Mouse (Mus musculus): ENCODE measurements around the gene Gm13278. TPM values are rescaled to one million over a fixed set of nuclear protein-coding genes. Genes with fewer than 3 reads are reported as not detected.
"Not testable (repeated sequence)": the region's sequence is repeated elsewhere in the genome, so short reads cannot be mapped to it uniquely, and the experiment has no call there.

The Gm13278 gene
- total RNA-seq (2021): not detected
- long read RNA-seq: 0 reads

- DNase-seq (ENCODE audit: low spot score in 2 of 2): not testable (repeated sequence)
Measured at GRCm38 (mm10) chr4:88791250-88791649, at the start of gene Gm13278. TSS of gene Gm13278 (plus strand) at chr4:88791550.

DNA sequence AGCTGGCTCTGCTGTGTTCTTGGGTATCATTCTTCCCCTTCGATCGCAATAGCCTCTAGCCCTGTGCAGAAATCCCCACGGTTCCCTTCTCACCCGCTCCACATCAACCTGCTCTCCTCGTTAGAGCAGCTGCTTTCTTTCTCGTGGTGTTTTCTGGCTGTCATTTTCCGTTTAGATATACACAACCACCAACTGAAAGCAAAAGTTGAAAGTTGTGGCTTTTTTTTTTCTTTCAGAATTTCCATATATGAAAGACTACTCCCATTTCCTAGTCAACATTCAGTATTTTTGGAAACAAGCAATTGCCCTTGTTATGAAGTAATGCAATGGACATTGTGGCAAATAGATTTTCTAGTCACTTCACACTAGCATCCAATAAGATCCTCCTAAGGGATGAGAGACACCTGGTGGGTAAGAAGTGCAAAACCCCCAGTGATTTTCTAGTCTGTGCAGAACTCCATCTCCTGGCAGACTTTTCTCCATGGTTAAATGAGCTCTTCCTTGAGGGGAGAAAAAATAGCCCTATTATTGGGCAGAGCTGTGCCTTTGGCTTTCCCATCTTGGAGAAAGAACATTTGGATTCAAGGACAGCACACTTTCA, 48.5 kb upstream of the Gm13278 start:
- DNase-seq (ENCODE audit: low spot score in 2 of 2): no peak

DNA sequence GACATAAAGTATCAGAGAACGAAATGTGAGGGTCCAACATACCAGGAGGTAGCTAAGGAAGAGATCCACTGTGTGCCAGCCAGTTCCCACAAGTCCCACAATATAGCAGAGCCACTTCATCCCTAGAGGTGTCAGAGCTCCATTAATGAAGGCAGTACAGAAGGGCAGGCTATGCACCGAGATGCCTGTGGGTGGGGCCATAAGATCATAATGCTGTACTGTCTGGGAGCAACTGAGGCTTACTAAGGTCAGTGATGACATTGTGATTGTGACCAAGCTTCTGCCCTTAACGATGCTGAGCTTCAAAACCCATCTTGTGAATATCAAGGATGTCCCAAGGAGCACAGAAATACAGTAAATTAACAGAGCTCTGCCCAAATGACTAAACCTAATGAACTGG, 47.1 kb upstream of the Gm13278 start:
- DNase-seq (ENCODE audit: low spot score in 2 of 2): no peak

GRCm38 (mm10) chr4:88749926-88750325, 41.4 kb upstream of the Gm13278 start:
- no peak for DNase-seq (ENCODE audit: low spot score in 2 of 2)

DNA sequence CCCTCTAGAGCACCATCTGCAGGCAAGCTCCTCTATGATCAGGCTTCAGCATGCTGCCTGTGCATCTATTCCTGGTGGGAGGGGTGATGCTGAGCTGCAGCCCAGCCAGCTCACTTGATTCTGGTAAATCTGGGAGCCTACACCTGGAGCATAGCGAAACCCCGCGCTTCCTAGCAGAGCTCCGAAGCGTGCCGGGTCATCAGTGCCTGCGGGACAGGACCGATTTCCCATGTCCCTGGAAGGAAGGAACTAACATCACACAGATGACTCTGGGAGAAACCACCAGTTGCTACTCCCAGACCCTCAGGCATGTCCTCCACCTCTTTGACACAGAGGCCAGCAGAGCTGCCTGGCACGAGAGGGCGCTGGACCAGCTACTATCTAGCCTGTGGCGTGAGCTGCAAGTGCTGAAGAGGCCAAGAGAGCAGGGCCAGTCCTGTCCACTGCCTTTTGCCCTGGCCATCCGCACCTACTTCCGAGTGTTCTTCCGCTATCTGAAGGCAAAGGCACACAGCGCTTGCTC, 36.5 kb upstream of the Gm13278 start, which contains the start of gene Gm13271:
TSS of gene Gm13271 (plus strand) at position 51 of the 523 bp plus-strand sequence.
- DNase-seq (ENCODE audit: low spot score in 2 of 2): peak; percentile 64 to 72

- not testable (repeated sequence) for DNase-seq (ENCODE audit: low spot score in 2 of 2)
Measured at GRCm38 (mm10) chr4:88756581-88757513, 34.5 kb upstream of the Gm13278 start.

DNA sequence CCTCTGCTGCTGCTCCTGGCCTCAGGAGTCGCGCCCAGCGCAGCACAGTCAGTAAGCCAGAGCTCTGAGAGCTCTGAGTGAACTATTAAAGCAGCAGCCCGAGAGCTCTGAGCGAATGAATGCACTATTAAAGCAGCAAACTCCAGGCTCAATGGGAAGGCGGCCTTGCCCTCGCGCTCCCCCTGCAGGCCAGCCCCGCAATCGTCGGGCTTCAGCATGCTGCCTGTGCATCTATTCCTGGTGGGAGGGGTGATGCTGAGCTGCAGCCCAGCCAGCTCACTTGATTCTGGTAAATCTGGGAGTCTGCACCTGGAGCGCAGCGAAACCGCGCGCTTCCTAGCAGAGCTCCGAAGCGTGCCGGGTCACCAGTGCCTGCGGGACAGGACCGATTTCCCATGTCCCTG, 33.7 kb upstream of the Gm13278 start:
- peak; percentile 90 to 95 for DNase-seq (ENCODE audit: low spot score in 2 of 2)

GRCm38 (mm10) chr4:88758751-88759150, 32.6 kb upstream of the Gm13278 start:
- DNase-seq (ENCODE audit: low spot score in 2 of 2): peak in 1 of 2 experiments; percentile 10

DNA sequence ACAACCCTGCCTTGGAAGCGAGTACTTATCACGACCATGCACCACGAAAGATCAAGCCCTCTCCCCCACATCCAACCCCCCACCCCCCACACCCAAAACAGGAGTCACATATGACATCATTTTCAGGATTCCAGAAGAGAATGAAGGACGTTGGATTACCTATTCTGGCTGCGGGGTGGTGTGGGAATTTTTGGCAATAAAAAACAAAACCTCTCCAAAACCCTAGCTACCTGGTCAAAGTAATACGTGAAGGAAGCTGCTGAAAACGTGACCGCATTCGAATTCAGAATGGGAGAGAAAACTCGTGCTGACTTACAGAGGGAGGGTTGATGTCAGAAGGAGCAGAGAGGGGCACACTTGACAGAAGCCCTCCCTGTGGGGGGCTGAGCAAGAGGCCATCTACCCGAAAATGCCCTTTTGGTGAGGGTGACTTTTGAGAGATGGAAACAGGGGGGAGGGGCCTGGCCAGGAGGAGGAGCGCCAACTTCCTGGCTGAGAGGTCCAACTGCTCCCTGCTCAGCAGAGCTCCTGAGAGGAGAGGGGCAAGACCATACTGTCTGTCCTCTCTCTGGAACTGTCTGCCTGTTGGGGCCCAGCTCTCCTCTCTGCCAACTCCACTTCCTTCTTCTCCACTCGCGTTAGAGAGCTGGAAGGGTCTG, 31.6 kb upstream of the Gm13278 start, which contains the start of gene Gm13283:
TSS of gene Gm13283 (plus strand) at position 510 of the 659 bp plus-strand sequence.
- DNase-seq (ENCODE audit: low spot score in 2 of 2): peak in 1 of 2 experiments; percentile 17

DNA sequence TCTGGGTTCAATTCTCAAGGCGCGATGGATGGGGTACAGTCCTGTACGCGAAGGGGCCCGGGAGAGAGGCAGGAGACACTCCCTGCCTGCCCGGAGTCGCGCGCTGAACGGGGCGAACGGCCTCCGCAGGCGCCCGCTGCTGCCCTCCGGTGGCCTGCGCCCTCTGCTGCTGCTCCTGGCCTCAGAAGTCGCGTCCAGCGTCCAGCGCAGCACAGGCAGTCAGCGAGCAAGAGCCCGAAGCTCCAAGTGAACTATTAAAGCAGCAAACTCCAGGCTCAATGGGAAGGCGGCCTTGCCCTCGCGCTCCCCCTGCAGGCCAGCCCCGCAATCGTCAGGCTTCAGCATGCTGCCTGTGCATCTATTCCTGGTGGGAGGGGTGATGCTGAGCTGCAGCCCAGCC, 30.9 kb upstream of the Gm13278 start:
- DNase-seq (ENCODE audit: low spot score in 2 of 2): peak; percentile 21 to 48

DNA sequence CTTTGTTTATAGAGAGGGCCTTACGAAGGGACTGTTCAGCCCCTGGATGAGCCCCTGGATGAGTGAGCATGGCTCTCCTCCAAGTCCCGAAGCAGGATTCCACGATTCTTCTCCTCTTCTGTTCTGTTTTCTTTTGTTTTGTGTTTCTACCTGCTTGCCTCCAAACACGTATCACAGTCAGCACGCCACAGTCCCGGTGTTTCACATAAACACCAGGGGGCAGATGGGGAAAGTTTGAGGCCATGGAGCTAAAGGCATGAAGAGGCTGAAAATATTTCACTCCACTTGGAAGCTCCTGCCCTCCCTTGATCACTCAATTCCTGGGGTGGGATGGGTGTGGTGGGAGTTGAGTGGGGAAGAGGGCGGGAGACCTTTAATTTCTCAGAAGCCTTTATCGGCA, 29.6 kb upstream of the Gm13278 start:
- DNase-seq (ENCODE audit: low spot score in 2 of 2): peak; percentile 61 to 71

- peak in 1 of 2 experiments; percentile 17 for DNase-seq (ENCODE audit: low spot score in 2 of 2)
Measured at GRCm38 (mm10) chr4:88762341-88762740, 29.0 kb upstream of the Gm13278 start.

- peak in 1 of 2 experiments; percentile 16 for DNase-seq (ENCODE audit: low spot score in 2 of 2)
Measured at GRCm38 (mm10) chr4:88763384-88764018, 27.8 kb upstream of the Gm13278 start.

- not testable (repeated sequence) for DNase-seq (ENCODE audit: low spot score in 2 of 2)
Measured at GRCm38 (mm10) chr4:88773534-88773933, 17.8 kb upstream of the Gm13278 start, which contains the start of gene Gm13290. TSS of gene Gm13290 (plus strand) at chr4:88773834.

DNA sequence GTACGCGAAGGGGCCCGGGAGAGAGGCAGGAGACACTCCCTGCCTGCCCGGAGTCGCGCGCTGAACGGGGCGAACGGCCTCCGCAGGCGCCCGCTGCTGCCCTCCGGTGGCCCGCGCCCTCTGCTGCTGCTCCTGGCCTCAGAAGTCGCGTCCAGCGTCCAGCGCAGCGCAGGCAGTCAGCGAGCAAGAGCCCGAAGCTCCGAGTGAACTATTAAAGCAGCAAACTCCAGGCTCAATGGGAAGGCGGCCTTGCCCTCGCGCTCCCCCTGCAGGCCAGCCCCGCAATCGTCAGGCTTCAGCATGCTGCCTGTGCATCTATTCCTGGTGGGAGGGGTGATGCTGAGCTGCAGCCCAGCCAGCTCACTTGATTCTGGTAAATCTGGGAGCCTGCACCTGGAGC, 14.7 kb upstream of the Gm13278 start, which contains the start of gene Gm13289:
TSS of gene Gm13289 (plus strand) at position 301 of the 400 bp plus-strand sequence.
- not testable (repeated sequence) for DNase-seq (ENCODE audit: low spot score in 2 of 2)

- not testable (repeated sequence) for DNase-seq (ENCODE audit: low spot score in 2 of 2)
Measured at GRCm38 (mm10) chr4:88779550-88779949, 11.8 kb upstream of the Gm13278 start, which contains the start of gene Gm13272. TSS of gene Gm13272 (plus strand) at chr4:88779850.

DNA sequence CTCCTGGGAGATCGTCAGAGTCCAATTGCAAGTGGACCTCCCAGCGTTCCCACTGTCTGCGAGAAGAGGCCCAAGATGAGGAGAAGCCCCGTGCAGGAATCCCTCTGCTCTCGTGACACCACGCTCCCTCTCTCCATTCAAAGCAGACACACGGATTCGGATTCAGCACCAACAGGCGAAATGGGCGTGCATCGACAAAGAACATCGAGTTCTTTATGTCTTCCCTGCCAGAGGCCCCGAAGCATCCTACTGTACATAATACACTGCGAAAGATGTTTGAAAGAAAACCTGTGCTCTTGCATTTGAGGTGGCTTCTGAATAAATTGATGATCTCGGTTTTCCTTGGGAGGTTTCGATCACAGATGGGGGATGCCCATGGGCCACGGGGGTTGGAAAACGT, 11.0 kb upstream of the Gm13278 start:
- not testable (repeated sequence) for DNase-seq (ENCODE audit: low spot score in 2 of 2)

DNA sequence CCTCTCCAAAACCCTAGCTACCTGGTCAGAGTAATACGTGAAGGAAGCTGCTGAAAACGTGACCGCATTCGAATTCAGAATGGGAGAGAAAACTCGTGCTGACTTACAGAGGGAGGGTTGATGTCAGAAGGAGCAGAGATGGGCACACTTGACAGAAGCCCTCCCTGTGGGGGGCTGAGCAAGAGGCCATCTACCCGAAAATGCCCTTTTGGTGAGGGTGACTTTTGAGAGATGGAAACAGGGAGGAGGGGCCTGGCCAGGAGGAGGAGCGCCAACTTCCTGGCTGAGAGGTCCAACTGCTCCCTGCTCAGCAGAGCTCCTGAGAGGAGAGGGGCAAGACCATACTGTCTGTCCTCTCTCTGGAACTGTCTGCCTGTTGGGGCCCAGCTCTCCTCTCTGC, 9.5 kb upstream of the Gm13278 start, which contains the start of gene Ifnz:
TSS of gene Ifnz (plus strand) at position 301 of the 400 bp plus-strand sequence.
- DNase-seq (ENCODE audit: low spot score in 2 of 2): not testable (repeated sequence)

DNA sequence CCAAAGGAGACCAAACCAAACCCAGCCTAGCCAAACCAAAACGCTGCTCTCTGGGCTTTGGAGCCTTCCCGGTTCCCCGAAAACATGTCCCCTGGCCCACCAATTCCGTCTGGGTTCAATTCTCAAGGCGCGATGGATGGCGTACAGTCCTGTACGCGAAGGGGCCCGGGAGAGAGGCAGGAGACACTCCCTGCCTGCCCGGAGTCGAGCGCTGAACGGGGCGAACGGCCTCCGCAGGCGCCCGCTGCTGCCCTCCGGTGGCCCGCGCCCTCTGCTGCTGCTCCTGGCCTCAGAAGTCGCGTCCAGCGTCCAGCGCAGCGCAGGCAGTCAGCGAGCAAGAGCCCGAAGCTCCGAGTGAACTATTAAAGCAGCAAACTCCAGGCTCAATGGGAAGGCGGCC, 9.0 kb upstream of the Gm13278 start:
- DNase-seq (ENCODE audit: low spot score in 2 of 2): not testable (repeated sequence)

DNA sequence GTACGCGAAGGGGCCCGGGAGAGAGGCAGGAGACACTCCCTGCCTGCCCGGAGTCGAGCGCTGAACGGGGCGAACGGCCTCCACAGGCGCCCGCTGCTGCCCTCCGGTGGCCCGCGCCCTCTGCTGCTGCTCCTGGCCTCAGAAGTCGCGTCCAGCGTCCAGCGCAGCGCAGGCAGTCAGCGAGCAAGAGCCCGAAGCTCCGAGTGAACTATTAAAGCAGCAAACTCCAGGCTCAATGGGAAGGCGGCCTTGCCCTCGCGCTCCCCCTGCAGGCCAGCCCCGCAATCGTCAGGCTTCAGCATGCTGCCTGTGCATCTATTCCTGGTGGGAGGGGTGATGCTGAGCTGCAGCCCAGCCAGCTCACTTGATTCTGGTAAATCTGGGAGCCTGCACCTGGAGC, 5.9 kb upstream of the Gm13278 start, which contains the start of gene Gm13276:
TSS of gene Gm13276 (plus strand) at position 301 of the 400 bp plus-strand sequence.
- DNase-seq (ENCODE audit: low spot score in 2 of 2): not testable (repeated sequence)

Data from layer of hippocampus, adult 18-20 months (tissue).